Mouse (Mus musculus): ENCODE results near the gene Prss33. TPM values are rescaled to one million over a fixed set of nuclear protein-coding genes. Genes with fewer than 3 reads are reported as not detected.

The Prss33 gene
- total and polyA plus RNA-seq, 3 experiments, result not detected

DNA sequence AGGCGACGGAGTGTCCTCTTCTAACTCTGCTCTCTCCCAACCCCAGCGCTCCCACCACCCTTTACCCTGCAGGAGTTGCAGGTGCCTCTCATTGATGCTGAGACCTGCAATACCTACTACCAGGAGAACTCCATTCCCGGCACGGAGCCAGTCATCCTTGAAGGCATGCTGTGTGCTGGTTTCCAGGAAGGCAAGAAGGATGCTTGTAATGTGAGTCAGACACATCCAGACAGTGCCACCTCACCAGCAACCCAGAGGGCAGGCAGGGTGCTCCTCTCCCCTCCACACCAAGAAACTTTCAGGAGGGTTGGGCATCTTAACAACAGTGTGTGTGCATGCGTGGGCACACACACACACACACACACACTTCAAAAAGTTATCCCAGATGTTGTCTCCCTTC, 21.3 kb upstream of the Prss33 start:
- no peak for TF ChIP-seq RCOR1 (conservative IDR thresholded peaks at IDR 0.05; ENCODE audit: low read depth, low read length)
- TF ChIP-seq ZMIZ1 (IDR thresholded peaks at IDR 0.05; ENCODE audit: low read depth, low read length), result no peak
- no peak for TF ChIP-seq NELFE (IDR thresholded peaks at IDR 0.05; ENCODE audit: low read depth, low read length)
- no peak for DNase-seq (ENCODE audit: extremely low read depth)
- peaks cover 16% of the 10 kb centered on the region for H3K27me3 ChIP-seq (replicated peaks)
- no peak overlapping the region for H3K27ac ChIP-seq (ENCODE audit: insufficient read depth, low read depth)
- H3K36me3 ChIP-seq (replicated peaks in 1 of 2; ENCODE audit: control insufficient read depth in 1 of 2, insufficient read depth in 1 of 2, low read length in 1 of 2), result no peaks in the 10 kb centered on the region
- no peak overlapping the region for H3K9ac ChIP-seq (ENCODE audit: insufficient read depth, low read depth)
- H3K79me2 ChIP-seq (replicated peaks; ENCODE audit: control insufficient read depth, extremely low read depth, insufficient read depth, poor library complexity, severe bottlenecking), result no peaks in the 10 kb centered on the region
- H3K4me3 ChIP-seq (replicated peaks in 1 of 3; ENCODE audit: low read depth in 2 of 3, low read length in 2 of 3, poor library complexity in 1 of 3), result no peak overlapping the region
- no peak overlapping the region for H3K4me2 ChIP-seq (ENCODE audit: insufficient read depth, low read depth, poor library complexity, severe bottlenecking)
- no peaks in the 10 kb centered on the region for H3K9me3 ChIP-seq (replicated peaks; ENCODE audit: low read length)
- in situ Hi-C loops (cut with MboI; ENCODE audit: low pct_ligation_motif_present, low pct_unique_long_range_greater_than_20kb, low sequenced_read_pairs), result no loop called here
- peaks cover 0 to 9% of the 10 kb centered on the region in 2 experiments; a peak in 1 of 4 replicates for H3K4me1 ChIP-seq (ENCODE audit: control insufficient read depth in 1 of 2, insufficient read depth in 2 of 2)
- dilution Hi-C loops (cut with MboI; ENCODE audit: extremely low pct_ligation_motif_present, extremely low pct_unique_long_range_greater_than_20kb, low sequenced_read_pairs), result no loop called here

DNA sequence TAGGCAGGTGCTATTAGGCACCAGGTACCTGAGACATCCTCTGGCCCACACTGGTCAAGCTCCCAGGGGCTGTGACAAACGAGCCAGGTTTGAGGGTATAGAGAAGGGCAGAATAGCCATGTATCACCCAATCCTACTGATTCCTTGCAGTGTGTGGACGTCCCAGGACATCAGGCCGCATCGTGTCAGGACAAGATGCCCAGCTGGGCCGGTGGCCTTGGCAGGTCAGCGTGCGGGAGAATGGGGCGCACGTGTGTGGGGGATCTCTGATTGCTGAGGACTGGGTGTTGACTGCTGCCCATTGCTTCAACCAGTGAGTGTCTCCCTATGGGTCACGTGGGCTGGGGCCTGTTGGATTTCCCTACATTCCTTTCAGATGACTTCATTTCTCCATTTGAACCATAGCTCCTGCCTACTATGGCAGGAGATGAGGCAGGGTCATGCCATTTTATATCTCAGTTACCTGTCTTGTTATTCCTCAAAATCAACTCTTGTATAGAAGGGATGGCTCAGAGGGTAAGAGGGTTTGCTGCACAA, 18.4 kb upstream of the Prss33 start:
- Histone ChIP-seq H3K4me2 (ENCODE audit: insufficient read depth, low read depth, poor library complexity, severe bottlenecking) (no peak overlapping the region), H3K36me3 (replicated peaks in 1 of 2; ENCODE audit: control insufficient read depth in 1 of 2, insufficient read depth in 1 of 2, low read length in 1 of 2) (no peaks in the 10 kb centered on the region), H3K9ac (ENCODE audit: insufficient read depth, low read depth) (no peak overlapping the region), H3K79me2 (replicated peaks; ENCODE audit: control insufficient read depth, extremely low read depth, insufficient read depth, poor library complexity, severe bottlenecking) (no peaks in the 10 kb centered on the region), H3K27ac (ENCODE audit: insufficient read depth, low read depth) (no peak overlapping the region), H3K4me1 (ENCODE audit: control insufficient read depth in 1 of 2, insufficient read depth in 2 of 2) (peaks cover 0 to 6% of the 10 kb centered on the region in 2 experiments; a peak in 1 of 4 replicates), H3K4me3 (replicated peaks in 1 of 3; ENCODE audit: low read depth in 2 of 3, low read length in 2 of 3, poor library complexity in 1 of 3) (no peak overlapping the region), H3K9me3 (replicated peaks; ENCODE audit: low read length) (peaks cover 3% of the 10 kb centered on the region), H3K27me3 (replicated peaks) (peaks cover 9% of the 10 kb centered on the region)
- no peak for TF ChIP-seq MEF2A (IDR thresholded peaks at IDR 0.05; ENCODE audit: borderline replicate concordance, low read depth, low read length)
- in situ Hi-C loops (cut with MboI; ENCODE audit: low pct_ligation_motif_present, low pct_unique_long_range_greater_than_20kb, low sequenced_read_pairs), result no loop called here
- DNase-seq (ENCODE audit: extremely low read depth), result no peak
- dilution Hi-C loops (cut with MboI; ENCODE audit: extremely low pct_ligation_motif_present, extremely low pct_unique_long_range_greater_than_20kb, low sequenced_read_pairs), result no loop called here

DNA sequence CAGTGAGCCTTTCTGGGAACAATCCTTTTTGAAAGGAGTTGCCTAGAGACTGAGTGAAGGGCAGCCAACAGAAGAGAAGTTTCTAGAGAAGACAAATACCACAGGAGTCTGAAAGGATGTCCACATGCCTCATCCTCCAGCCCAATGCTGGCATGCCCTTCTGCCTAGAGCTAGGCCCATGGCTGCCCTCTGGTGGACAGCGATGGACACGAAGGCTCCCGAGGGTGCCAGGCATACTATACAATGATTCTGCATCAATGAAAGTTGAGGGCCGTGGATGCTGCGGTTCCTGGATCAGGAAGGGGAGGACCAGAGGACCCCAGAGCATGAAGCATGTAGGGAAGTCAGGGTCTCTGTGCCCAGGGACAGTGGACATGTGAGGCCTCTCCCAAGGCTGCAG, 17.4 kb upstream of the Prss33 start:
- no peak for TF ChIP-seq GABPA (IDR thresholded peaks at IDR 0.05; ENCODE audit: insufficient replicate concordance, low read depth, low read length)
- TF ChIP-seq MAFK (IDR thresholded peaks at IDR 0.05; ENCODE audit: insufficient replicate concordance, low read length), result no peak
- TF ChIP-seq SMC3 (IDR thresholded peaks at IDR 0.05; ENCODE audit: low read depth, low read length), result peak; percentile 78
- no peak for TF ChIP-seq ZNF384 (IDR thresholded peaks at IDR 0.05; ENCODE audit: low read depth, low read length)
- peak; percentile 57 for TF ChIP-seq RAD21 (IDR thresholded peaks at IDR 0.05; ENCODE audit: low read depth, low read length)
- peak; percentile 35 to 82 for TF ChIP-seq CTCF (conservative IDR thresholded peaks at IDR 0.05 in 1 of 2, IDR thresholded peaks at IDR 0.05 in 1 of 2; ENCODE audit: low read depth in 2 of 2, low read length in 2 of 2)
- TF ChIP-seq POLR2AphosphoS2 (IDR thresholded peaks at IDR 0.05; ENCODE audit: low read depth, low read length), result no peak
- TF ChIP-seq KAT2A (IDR thresholded peaks at IDR 0.05; ENCODE audit: insufficient replicate concordance, low read length), result no peak
- no peak for TF ChIP-seq JUND (conservative IDR thresholded peaks at IDR 0.05; ENCODE audit: low read depth, low read length)
- no peak for TF ChIP-seq PAX5 (IDR thresholded peaks at IDR 0.05; ENCODE audit: low read length)
- no peak overlapping the region for H3K27ac ChIP-seq (ENCODE audit: insufficient read depth, low read depth)
- peaks cover 1% of the 10 kb centered on the region for H3K27me3 ChIP-seq (replicated peaks)
- in situ Hi-C loops (cut with MboI; ENCODE audit: low pct_ligation_motif_present, low pct_unique_long_range_greater_than_20kb, low sequenced_read_pairs), result no loop called here
- no peak overlapping the region for H3K9ac ChIP-seq (ENCODE audit: insufficient read depth, low read depth)
- dilution Hi-C loops (cut with MboI; ENCODE audit: extremely low pct_ligation_motif_present, extremely low pct_unique_long_range_greater_than_20kb, low sequenced_read_pairs), result no loop called here
- no peaks in the 10 kb centered on the region for H3K79me2 ChIP-seq (replicated peaks; ENCODE audit: control insufficient read depth, extremely low read depth, insufficient read depth, poor library complexity, severe bottlenecking)
- H3K4me3 ChIP-seq (replicated peaks in 1 of 3; ENCODE audit: low read depth in 2 of 3, low read length in 2 of 3, poor library complexity in 1 of 3), result no peak overlapping the region
- no peaks in the 10 kb centered on the region for H3K36me3 ChIP-seq (replicated peaks in 1 of 2; ENCODE audit: control insufficient read depth in 1 of 2, insufficient read depth in 1 of 2, low read length in 1 of 2)
- peak; percentile 57 for DNase-seq (ENCODE audit: extremely low read depth)
- peaks cover 3% of the 10 kb centered on the region for H3K9me3 ChIP-seq (replicated peaks; ENCODE audit: low read length)
- H3K4me2 ChIP-seq (ENCODE audit: insufficient read depth, low read depth, poor library complexity, severe bottlenecking), result no peak overlapping the region
- H3K4me1 ChIP-seq (ENCODE audit: control insufficient read depth in 1 of 2, insufficient read depth in 2 of 2), result 0 out of 4 replicates have a peak, but pooled peaks cover 0 to 3% of the 10 kb centered on the region in 2 experiments
